Mouse (Mus musculus) common myeloid progenitor, adult 5-6 weeks (primary cell): ENCODE data around the gene Nploc4. TPM values are rescaled to one million over a fixed set of nuclear protein-coding genes. Genes with fewer than 3 reads are reported as not detected.
A peak's percentile ranks its signal among the peaks of the same experiment; 100 is the strongest.
"Not testable (repeated sequence)": the region's sequence is repeated elsewhere in the genome, so short reads cannot be mapped to it uniquely, and the experiment has no call there.

ENCODE experiments used
- ATAC-seq: replicated peaks from 2 replicates; pipeline ENCODE4 v1.8.0; 2016; ENCODE audit warnings: low read depth, mild to moderate bottlenecking, moderate TSS enrichment, inconsistent platforms; ENCODE audit not compliant: poor library complexity, severe bottlenecking
- total RNA-seq: library from RNA; stranded (forward); fragments of 200-1000, 187-1606 nt; gene quantifications from 2 replicates; pipeline ENCODE4 v1.2.3, GENCODE M21; 2017

Gene Nploc4
- total RNA-seq, 1 experiment from 2014 or later = 37.9 TPM

DNA sequence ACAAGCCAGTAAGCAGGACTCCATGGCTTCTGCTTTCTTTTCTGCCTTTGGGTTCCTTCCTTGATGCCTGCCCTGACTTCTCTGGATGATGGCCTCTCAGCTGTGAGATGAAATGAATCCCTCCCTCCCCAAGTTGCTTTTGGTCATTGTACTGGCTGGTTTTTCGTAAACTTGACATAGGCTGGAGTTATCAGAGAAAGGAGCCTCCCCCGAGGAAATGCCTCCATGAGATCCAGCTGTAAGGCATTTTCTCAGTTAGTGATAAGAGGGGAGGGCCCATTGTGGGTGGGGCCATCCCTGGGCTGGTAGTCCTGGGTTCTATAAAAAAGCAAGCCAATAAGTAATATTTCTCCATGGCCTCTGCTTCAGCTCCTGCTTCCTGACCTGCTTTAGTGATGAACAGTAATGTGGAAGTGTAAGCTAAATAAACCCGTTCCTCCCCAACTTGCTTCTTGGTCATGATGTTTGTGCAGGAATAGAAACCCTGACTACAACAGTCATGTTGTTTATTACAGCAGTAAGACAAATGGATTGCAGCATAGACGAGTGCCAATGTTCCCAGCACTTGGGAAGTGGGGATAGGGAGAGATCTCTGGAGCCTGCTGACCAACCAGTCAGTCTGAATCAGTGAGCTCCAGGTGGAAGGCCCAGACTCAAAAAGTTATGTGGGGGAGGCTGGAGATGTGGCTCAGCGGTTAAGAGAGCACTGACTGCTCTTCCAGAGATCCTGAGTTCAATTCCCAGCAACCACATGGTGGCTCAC is 82.0 kb downstream of the Nploc4 start:
- ATAC-seq = no peak

DNA sequence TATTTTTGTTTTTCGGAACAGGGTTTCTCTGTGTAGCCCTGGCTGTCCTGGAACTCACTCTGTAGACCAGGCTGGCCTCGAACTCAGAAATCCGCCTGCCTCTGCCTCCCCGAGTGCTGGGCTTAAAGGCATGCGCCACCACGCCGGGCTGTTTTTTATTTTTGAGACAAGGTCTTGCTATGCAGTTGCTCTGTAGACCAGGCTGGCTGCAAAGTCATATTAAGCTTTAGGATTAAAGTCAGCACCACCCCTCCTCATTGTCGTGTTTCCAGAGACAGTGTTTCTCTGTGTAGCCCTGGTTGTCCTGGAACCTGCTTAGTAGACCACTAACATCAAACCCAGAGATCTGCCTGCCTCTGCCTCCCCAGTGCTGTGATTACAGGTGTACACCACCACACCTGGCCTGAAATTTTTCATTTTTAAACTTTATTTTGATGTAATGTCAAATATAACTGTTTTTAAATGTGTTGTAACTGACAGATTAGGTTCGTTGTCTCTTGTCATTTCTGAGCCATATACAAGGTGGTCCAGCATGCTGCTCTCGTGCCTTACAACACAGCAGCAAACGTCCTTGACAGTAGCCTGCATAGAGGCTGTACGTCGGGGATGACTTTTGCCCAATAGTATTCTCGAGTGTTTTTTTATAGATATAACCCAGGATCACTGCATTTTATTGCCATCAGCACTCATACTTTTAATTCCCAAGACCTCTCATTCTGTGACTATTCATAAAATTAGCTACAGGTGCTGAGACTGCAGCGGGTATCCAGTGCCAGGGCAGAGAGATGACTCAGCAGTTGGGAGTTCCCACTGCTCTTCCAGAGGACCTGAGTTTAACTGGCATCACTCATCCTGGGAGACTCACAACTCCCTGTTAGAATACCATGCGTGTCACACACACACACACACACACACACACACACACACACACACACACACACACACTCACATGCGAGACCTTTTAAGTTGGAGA is 82.9 kb downstream of the Nploc4 start:
- ATAC-seq = no peak

DNA sequence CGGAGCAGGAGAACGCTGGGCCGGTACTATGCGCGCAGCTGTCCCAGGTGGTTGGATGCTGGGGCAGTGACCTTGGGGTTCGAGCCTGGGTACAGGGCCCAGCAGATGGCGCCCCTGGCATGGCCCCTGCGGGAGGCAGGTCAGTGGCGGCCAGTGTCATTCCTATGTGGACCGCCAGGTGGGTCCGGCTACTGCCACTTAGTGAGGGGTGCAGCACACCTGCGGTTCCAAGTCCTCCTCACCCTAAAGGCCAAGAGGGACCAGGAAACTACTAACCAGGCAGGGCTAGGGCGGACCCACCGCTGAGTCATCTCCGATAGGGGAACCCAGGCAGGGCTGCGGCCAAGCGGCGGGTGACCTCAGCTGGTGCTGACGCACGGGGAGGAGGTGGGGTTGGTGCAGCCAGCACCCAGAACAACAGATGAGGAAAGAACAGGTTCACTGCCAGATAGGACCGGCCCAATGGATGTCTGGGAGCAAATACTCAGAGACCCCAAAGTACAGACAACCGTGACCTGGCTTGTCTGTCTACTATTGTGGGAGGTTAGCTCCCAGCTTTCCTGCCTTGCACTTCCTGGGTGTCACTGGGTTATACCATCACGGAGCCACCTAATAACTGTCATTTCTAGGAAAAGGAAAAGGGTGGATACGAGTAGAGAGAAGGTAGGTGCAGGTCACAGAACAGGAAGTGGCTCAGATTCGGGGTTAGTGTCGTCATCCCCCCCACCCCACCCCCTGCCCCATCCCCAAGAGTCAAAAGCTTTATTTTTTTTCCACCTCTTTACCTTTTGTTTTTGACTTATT is 83.8 kb downstream of the Nploc4 start:
- peak; percentile 78 for ATAC-seq

DNA sequence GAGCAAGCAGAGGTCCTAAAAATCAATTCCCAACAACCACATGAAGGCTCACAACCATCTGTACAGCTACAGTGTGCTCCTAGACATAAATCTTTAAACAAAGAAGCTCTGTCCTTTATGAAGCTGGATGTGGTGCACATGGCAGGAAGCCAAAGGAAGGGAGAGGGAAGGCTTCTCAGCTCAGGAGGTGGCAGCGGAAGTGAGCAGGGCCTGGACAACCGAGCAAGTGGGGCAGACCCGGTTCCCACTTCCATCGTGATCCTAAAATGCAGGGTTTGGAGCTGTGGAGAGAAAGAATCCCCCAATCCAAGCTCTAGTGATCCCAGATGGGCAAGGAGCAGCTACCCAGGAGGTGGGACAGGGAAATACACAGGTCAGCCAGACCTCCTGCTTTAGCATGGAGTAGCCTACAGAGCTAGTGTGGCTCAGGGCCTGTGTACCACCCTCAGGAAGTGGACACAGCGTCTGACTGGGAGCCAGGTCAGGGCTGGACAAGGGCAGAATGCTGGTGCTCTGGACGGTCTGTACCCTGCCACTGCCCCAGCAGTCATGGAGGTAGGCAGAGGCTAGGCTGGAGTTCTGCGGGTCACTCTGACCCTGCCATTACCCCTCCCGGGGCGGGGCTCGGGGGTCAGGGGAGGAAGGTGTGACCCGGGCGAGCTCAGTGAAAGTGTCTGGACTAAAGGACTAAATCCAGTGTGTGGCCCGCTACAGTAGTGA is 84.8 kb downstream of the Nploc4 start:
- ATAC-seq = no peak

DNA sequence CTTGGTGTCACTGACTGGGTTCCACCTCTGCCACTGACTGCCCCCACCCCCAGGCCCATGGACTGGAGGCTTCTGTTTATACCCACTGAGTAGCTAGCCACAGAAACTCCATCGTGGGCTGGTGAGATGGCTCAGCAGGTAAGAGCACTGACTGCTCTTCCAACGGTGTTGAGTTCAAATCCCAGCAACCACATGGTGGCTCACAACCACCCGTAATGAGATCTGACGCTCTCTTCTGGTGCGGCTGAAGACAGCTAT is 85.5 kb downstream of the Nploc4 start:
- not testable (repeated sequence) for ATAC-seq

DNA sequence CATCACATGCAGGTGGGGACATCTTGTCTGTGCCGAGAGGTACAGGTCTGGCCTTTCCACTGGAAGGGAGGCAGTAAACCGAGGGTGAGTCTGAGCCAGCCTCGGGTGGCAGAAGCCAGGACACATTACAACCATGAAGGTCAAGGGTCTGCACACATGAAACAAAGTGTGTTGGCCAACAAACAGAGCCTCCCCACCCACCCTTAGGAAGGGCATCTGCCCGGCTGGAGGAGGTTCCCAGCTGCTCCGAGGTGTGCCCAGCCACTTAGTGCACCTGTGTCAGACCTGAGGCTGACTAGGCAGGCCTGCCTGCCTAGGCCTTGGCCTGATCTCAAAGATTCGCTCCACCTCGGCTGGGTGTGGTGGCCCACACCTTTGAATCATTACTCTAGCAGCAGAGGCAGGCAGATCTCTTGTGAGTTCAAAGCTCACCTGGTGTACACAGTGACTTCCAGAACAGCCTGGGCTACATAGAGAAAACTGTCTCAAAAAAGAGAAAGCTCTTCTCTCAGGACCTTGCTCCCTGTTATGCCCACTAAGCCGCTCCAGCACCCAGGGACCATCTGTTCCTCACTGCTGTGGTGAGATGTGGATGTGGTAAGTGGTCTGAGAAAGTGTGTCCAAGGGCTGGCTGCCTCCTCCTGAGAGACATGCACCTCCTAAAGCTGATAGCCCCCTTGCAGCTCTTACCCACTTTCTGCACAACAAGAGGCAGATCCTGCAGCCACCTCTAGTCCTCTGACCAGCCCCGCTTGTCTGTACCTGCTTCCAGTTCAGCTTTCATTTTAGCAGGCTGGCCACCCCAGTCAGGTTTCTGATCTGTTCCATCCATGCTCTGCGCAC is 86.0 kb downstream of the Nploc4 start:
- no peak for ATAC-seq

DNA sequence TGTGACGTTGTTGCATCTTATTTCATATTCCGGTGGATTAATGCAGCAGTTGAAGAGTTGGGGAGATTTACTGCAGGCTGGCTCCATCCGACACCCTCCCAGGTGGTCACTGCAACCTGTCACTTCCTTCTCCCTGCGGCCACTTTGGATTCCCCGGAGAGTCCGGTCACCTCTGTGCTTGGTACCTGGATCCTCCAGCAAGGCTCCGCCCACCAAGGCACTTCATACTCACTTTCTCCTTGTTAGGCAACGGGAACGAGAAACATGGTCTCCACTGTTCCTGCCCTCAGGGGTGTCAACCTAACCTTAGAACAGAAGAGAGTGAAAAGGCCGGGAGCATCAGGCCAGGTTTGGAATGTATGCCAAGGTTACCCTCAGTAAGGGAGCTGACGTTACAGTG is 86.8 kb downstream of the Nploc4 start:
- no peak for ATAC-seq

DNA sequence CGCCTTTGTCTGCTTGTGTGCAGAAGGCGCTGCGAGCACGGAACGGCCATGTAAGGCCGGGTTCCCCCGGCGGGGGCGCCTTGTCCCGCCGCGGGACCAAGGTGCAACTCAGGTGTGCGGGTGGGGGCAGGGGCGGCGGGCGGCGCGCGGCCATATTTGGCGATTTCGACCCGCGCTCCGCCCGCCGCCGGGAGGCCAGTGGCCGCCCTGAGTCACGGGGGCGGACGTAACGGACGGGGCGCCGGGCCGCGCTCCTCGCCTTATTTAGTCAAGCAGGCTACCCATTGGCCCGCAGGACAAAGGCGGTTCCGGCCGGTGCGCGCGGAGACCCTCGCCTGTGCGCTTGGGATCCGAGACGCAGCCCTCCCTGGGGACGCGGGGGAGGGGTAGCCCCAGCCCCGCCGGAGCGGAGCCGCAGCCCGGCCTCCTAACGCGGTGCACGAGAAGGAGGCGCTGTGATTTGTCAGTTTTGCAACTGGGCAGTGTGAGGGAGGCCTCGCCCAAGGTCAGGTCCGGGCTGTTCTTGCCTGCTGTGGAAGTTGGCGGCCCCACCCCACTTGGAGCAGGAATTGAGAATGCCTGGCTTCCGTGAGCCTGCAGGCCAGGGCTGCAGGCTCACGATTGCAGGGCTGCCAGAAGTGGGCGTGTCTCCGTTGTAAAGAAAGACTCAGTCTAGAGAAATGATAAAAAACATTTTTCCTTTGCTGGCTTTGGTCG is 87.4 kb downstream of the Nploc4 start:
- peak; percentile 8 for ATAC-seq

DNA sequence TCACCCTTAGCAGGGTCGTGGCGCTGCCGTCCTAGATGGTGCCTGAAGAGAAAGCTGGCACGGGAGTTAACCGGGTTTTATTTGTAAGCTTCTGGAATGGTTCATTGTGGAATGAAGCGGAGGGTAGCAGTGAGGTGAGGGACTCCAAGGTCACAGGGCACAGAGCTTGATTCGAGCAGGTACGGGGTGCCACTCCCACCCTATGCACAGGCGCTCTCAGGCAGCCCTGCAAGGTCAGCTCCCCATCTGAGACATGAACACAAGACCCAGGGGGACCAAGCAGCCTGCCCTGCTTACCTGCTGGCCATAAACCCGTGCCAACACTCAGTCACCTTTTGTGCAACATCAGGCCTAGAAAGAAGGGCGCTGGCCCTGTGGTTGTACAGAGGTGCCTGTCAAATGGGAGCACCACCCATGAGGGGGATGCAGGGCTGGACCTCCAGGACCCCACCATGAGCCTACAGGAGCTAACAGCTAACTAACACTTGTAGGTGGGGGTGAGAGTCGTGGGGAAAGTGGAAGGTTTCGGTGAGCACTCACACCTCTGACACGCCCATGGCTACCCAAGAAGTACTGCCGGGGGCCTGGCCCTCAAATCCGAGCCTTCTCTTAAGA is 88.0 kb downstream of the Nploc4 start:
- no peak; the same call in 1 of the 2 replicates for ATAC-seq

DNA sequence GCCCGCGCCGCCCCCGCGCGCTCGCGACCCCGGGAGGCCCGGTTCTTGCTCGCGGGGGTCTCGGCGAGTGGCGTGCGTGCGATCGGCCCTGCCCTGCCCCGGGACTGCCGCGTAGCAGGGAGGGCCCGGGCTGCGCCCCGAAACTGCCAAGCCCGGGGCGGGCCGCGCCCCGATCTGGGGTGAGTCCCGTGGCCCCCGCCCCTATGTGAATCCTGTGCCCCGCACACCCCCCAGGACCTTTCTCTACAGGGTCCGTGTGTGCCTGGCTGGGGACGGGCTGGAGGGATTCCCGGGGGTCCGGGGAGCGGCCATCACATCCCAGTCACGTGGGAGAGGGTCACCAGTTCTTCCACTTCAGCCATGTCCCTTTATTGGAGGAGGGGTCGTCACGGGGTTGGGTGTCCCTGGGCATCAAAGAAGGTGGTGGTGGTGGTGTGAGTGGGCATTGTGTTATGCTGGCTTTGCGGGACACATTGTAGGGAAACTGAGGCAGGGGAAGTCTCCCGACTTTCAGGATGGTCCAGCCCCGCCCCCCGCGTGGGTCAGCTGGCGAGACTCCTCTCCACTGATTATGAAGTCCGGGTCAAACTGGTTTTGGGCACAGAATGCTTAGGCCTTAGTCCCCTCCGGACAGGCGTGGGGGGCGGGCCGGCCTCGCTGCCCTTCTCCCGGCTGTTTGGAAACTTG is 88.7 kb downstream of the Nploc4 start:
- ATAC-seq = no peak

DNA sequence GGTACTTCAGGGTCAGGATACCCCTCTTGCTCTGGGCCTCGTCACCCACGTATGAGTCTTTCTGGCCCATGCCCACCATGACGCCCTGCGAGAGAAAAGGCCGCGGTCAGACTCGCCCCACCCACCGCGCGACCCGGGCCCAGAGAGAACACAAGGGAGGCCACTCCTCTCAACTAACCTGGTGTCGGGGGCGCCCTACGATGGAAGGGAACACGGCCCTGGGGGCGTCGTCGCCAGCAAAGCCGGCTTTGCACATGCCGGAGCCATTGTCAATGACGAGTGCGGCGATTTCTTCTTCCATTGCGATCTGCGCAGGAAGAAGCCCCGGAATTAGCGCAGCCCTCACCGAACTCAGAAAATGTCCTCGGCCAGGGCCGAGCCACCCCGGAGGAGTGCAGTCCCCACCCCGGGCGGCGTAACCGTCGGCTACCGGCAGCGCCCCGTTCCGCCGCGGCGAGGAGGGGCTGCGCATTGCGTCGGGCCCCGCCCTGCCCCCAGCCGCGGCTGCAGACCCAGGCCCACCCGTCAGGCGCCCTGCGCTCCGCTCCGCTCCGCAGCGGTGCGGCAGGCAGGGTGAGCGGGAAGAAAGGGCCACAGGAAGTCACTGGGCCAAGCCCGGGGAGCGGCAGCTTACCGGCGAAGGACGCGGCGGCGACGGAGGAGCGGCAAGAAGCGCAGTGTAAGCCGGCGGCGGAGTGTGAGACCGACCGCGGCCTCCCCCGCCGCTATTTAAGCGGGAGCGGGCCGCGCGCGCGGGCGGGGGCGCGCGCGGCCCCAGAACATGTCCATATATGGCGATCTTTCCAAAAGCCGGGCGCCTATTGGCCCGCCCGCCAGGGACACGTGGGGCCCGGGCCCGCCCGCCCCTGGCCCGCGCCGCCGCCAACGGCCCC is 89.5 kb downstream of the Nploc4 start, which contains the start of gene Actg1:
Gene Actg1 (minus strand): TSS at position 752 of the 893 bp plus-strand sequence.
- ATAC-seq = peak; percentile 42

DNA sequence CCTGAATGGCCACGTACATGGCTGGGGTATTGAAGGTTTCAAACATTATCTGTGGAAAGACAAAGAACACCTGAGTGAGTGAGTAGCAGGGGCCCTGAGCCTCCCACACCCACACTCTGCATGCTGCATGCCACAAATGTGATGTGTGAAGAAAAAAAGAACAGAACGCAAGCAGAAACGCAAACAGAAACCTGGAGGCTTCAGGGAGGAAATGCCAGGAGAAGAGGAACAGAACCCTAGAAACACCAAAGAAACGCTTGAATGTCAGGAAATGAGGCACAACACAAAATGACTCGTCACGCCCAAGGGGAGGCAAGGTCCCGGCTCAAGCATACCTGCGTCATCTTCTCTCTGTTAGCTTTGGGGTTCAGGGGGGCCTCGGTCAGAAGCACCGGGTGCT is 90.2 kb downstream of the Nploc4 start:
- ATAC-seq = no peak

DNA sequence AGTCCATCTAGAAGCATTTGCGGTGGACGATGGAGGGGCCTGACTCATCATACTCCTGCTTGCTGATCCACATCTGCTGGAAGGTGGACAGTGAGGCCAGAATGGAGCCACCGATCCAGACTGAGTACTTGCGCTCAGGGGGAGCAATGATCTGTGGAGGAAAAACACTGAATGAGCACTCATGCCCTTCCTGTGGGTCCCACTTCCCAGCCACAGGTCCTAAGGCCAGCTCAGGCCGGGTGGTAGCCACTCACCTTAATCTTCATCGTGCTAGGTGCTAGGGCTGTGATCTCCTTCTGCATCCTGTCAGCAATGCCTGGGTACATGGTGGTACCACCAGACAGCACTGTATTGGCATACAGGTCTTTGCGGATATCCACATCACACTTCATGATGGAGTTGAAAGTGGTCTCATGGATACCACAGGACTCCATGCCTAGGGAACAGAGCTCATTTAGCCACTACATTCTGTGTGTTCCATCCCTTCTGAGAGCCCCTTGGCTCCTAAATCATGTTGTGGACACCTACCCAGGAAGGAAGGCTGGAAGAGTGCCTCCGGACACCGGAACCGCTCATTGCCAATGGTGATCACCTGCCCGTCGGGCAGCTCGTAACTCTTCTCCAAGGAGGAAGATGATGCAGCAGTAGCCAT is 91.0 kb downstream of the Nploc4 start:
- not testable (repeated sequence) for ATAC-seq

DNA sequence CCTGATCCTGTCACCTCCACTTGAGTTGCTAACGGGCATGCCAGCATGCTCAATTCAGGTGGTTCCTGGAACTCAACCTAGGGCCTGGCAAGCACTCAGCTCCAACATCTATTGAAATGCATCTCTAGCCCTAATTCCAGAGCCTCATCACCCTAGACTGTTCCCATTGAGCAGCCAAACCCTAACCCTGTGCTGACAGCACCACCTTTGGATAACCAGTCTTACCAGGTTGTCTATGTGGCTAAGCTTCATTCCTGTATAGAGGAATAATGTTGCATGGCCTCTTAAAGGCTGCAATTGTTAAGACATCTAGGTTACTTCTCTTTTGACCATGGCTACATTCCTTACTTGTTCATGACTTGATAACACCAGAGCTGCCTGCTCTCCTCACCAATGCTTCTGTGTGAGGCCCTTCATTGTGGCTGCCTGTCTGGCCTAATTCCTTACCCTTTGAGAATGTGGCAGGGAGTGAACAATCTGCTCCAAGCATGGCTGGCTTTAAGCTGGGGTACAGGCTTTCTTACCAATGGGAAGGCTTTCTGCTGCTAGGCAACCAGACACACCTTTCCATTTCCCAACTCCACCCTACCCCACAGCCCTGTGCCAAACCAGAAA is 92.3 kb downstream of the Nploc4 start:
- no peak for ATAC-seq

DNA sequence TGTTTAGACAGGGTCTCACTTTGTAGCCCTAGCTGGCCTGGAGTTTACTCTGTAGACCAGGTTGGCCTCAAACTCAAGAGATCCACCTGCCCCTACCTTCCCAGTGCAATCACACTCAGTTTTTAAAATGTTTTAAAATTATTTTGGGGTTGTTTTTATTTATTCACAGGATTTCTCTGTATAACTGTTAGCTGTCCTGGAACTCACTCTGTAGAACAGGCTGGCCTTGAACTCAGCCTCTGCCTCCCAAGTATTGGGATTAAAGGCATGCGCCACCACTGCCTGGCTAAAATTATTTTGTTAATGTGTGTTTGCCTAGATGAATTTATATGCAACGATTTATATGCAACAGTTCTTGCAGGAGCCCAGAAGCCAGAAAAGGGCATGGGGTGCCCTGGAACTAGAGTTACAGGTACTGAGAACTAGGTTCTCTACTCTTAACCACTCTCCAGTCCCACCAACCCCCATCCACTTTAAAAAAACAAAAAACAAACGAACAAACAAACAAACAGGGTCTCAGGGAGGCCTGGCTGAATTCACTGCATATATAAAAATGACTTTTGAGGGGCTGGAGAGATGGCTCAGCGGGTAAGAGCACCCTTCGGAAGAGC is 93.1 kb downstream of the Nploc4 start:
- ATAC-seq = no peak
